Mouse (Mus musculus): ENCODE results near the gene Irgc1. TPM values are rescaled to one million over a fixed set of nuclear protein-coding genes. Genes with fewer than 3 reads are reported as not detected.

The Irgc1 gene
- polyA plus RNA-seq, 1 experiment from 2014 or later = not detected

DNA sequence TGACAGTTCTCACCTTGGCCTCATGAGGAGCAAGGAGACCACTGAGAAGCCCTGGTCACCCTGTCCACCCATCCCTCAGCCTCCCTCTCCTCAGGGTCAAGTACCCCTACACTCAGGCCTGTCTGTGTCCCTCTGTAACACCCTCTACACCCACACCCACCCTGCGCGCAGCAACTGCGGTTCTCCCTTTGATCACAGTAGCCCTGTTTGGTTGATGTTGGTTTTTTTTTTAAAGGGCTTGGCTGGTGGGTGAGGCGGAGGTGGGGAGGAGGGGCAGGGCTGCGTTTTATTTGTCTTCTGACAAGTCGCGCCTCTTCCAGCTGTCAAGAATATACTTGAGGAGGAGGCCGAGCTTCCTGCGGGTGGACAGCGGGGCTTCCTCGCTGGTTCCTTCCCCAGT is 20.4 kb downstream of the Irgc1 start:
- no peaks in the 10 kb centered on the region for H3K4me1 ChIP-seq
- 0 out of 2 replicates have a peak, but pooled peaks cover 4% of the 10 kb centered on the region for H3K9me3 ChIP-seq
- no peak for ATAC-seq (ENCODE audit: insufficient number of reproducible peaks, insufficient read depth, low FRiP score, low TSS enrichment, low read depth)
- H3K4me2 ChIP-seq = no peak overlapping the region
- no peak overlapping the region for H3K4me3 ChIP-seq
- H3K27me3 ChIP-seq = peaks cover 20% of the 10 kb centered on the region
- no peak overlapping the region for H3K27ac ChIP-seq
- no peaks in the 10 kb centered on the region for H3K36me3 ChIP-seq
- WGBS = 68% methylated on average over 11 of the region's 11 CpGs
- no peak overlapping the region for H3K9ac ChIP-seq

- Histone ChIP-seq H3K9ac (no peak overlapping the region), H3K27me3 (peaks cover 20% of the 10 kb centered on the region), H3K9me3 (0 out of 2 replicates have a peak, but pooled peaks cover 4% of the 10 kb centered on the region), H3K36me3 (no peaks in the 10 kb centered on the region), H3K4me1 (no peaks in the 10 kb centered on the region), H3K4me3 (no peak overlapping the region), H3K27ac (no peak overlapping the region), H3K4me2 (no peak overlapping the region)
- no peak for ATAC-seq (ENCODE audit: insufficient number of reproducible peaks, insufficient read depth, low FRiP score, low TSS enrichment, low read depth)
- 94% methylated on average over 15 of the region's 15 CpGs for WGBS
Measured at GRCm38 (mm10) chr7:24430551-24431345, 21.3 kb downstream of the Irgc1 start.

DNA sequence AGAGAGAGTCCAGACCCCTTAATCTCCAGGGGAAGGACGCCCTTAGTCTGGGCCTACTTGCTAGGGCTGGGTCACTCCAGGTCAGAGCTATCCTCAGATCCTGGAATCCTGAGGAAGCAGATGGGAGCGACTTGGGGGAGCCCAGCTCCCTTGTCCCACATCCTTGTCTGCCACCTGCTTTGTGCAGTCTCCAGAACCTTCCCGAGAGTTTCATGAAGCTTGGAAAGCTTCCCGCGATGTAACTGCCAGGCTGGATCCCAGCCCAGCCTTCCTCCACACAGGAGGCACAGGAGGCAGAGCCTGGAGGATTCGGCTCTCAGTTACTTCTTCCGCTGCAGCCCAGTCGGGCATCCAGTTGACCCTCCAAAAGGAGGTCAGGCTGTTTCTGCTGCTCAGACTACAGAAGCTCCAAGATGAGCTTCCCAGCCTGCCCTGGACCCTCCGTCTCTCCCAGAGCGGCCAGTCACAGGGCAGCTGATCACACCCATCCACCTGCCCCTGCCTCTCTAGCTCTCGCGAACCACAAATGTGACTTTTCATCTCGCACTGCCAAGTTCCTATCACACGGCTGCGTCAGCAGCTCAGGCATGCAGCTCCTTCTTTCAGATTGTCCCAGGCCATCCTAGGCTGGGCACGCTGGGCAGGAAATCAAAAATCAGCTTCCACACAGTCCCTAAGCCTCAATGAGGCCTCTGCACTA is 22.5 kb downstream of the Irgc1 start:
- 73% methylated on average over 16 of the region's 16 CpGs for WGBS
- Histone ChIP-seq H3K36me3 (no peaks in the 10 kb centered on the region), H3K4me3 (no peak overlapping the region), H3K9ac (no peak overlapping the region), H3K27me3 (peaks cover 20% of the 10 kb centered on the region), H3K9me3 (0 out of 2 replicates have a peak, but pooled peaks cover 4% of the 10 kb centered on the region), H3K27ac (no peak overlapping the region), H3K4me2 (no peak overlapping the region), H3K4me1 (no peaks in the 10 kb centered on the region)
- ATAC-seq (ENCODE audit: insufficient number of reproducible peaks, insufficient read depth, low FRiP score, low TSS enrichment, low read depth) = no peak

GRCm38 (mm10) chr7:24428725-24429124 is 23.4 kb downstream of the Irgc1 start:
- Histone ChIP-seq H3K9me3 (0 out of 2 replicates have a peak, but pooled peaks cover 4% of the 10 kb centered on the region), H3K4me2 (no peak overlapping the region), H3K36me3 (0 out of 2 replicates have a peak, but pooled peaks cover under 1% of the 10 kb centered on the region), H3K4me3 (no peak overlapping the region), H3K9ac (no peak overlapping the region), H3K27ac (no peak overlapping the region), H3K4me1 (no peaks in the 10 kb centered on the region), H3K27me3 (peaks cover 18% of the 10 kb centered on the region)
- ATAC-seq (ENCODE audit: insufficient number of reproducible peaks, insufficient read depth, low FRiP score, low TSS enrichment, low read depth) = no peak
- 82% methylated on average over 5 of the region's 5 CpGs for WGBS

GRCm38 (mm10) chr7:24427168-24427567 is 24.9 kb downstream of the Irgc1 start:
- WGBS = 95% methylated on average over 8 of the region's 8 CpGs
- no peak overlapping the region for H3K4me3 ChIP-seq
- H3K4me2 ChIP-seq = no peak overlapping the region
- peaks cover 3% of the 10 kb centered on the region for H3K27me3 ChIP-seq
- 0 out of 2 replicates have a peak, but pooled peaks cover under 1% of the 10 kb centered on the region for H3K9me3 ChIP-seq
- H3K27ac ChIP-seq = no peak overlapping the region
- no peak for ATAC-seq (ENCODE audit: insufficient number of reproducible peaks, insufficient read depth, low FRiP score, low TSS enrichment, low read depth)
- H3K9ac ChIP-seq = no peak overlapping the region
- peaks cover 12% of the 10 kb centered on the region for H3K36me3 ChIP-seq
- no peaks in the 10 kb centered on the region for H3K4me1 ChIP-seq

GRCm38 (mm10) chr7:24425919-24426318 is 26.2 kb downstream of the Irgc1 start:
- 78% methylated on average over 9 of the region's 9 CpGs for WGBS

DNA sequence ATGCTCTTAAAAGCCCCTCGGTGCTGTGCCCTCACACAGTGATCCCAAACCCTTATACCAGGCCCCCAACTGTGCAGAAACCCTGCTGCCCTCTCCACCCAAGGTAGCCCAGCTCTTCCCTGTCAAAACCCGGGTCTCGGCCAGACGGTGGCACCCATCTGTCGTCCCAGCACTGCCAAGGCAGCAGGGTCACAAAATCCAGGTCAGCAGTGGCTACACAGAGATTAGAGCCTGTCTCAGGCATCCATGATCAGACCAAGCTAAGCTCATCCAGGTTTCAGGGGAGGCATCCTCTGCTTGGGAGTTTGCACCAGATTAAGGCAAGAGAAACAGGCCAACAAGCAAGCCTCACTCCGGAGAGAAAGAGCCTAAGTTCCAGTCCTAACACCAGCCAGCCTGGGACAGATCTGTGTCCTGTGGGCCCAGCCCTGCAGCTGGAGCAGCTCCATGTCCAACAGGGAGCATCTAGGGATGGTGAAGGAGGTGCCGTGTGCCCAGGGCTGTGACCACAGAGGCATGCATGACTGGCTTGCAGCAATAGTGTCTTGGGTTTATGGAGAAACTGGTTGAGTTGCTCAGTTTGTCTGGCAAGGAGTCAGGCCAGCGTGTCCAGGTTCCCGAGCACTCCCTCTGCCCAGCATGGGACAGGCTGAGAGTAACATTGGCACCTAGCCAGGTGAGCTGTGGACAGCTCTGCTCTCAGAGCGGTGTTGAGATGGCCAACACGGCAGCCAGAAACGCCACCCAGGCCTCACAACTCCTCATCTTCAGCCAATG is 28.0 kb downstream of the Irgc1 start:
- Histone ChIP-seq H3K4me2 (no peak overlapping the region), H3K9me3 (no peaks in the 10 kb centered on the region), H3K4me3 (no peak overlapping the region), H3K27ac (no peak overlapping the region), H3K36me3 (peaks cover 39% of the 10 kb centered on the region), H3K4me1 (no peaks in the 10 kb centered on the region), H3K9ac (0 out of 2 replicates have a peak overlapping the region, but pooled peaks have one; percentile 6), H3K27me3 (no peaks in the 10 kb centered on the region)
- ATAC-seq (ENCODE audit: insufficient number of reproducible peaks, insufficient read depth, low FRiP score, low TSS enrichment, low read depth) = no peak
- WGBS = 83% methylated on average over 12 of the region's 12 CpGs

More at GRCm38 (mm10) chr7:24425919-24426318, 26.2 kb downstream of the Irgc1 start:
- Histone ChIP-seq H3K4me3 (no peak overlapping the region), H3K9me3 (no peaks in the 10 kb centered on the region), H3K4me1 (no peaks in the 10 kb centered on the region), H3K36me3 (peaks cover 23% of the 10 kb centered on the region), H3K27me3 (no peaks in the 10 kb centered on the region), H3K27ac (no peak overlapping the region), H3K4me2 (no peak overlapping the region), H3K9ac (no peak overlapping the region)
- ATAC-seq (ENCODE audit: insufficient number of reproducible peaks, insufficient read depth, low FRiP score, low TSS enrichment, low read depth) = no peak

- 89% methylated on average over 15 of the region's 15 CpGs for WGBS
- Histone ChIP-seq H3K9ac (0 out of 2 replicates have a peak overlapping the region, but pooled peaks have one; percentile 6), H3K4me1 (no peaks in the 10 kb centered on the region)
Measured at GRCm38 (mm10) chr7:24423107-24423763, 28.9 kb downstream of the Irgc1 start.

GRCm38 (mm10) chr7:24422251-24422650 is 29.8 kb downstream of the Irgc1 start:
- H3K27me3 ChIP-seq = no peaks in the 10 kb centered on the region
- H3K36me3 ChIP-seq = peaks cover 44% of the 10 kb centered on the region
- H3K4me3 ChIP-seq = no peak overlapping the region
- H3K4me1 ChIP-seq = no peaks in the 10 kb centered on the region
- no peak overlapping the region for H3K4me2 ChIP-seq
- no peaks in the 10 kb centered on the region for H3K9me3 ChIP-seq
- H3K27ac ChIP-seq = no peak overlapping the region
- H3K9ac ChIP-seq = no peak overlapping the region
- no peak for ATAC-seq (ENCODE audit: insufficient number of reproducible peaks, insufficient read depth, low FRiP score, low TSS enrichment, low read depth)
- 79% methylated on average over 8 of the region's 8 CpGs for WGBS

More at GRCm38 (mm10) chr7:24423107-24423763, 28.9 kb downstream of the Irgc1 start:
- peaks cover 40% of the 10 kb centered on the region for H3K36me3 ChIP-seq
- no peak overlapping the region for H3K4me2 ChIP-seq
- no peak overlapping the region for H3K4me3 ChIP-seq
- no peaks in the 10 kb centered on the region for H3K9me3 ChIP-seq
- ATAC-seq (ENCODE audit: insufficient number of reproducible peaks, insufficient read depth, low FRiP score, low TSS enrichment, low read depth) = no peak
- no peak overlapping the region for H3K27ac ChIP-seq
- H3K27me3 ChIP-seq = no peaks in the 10 kb centered on the region

DNA sequence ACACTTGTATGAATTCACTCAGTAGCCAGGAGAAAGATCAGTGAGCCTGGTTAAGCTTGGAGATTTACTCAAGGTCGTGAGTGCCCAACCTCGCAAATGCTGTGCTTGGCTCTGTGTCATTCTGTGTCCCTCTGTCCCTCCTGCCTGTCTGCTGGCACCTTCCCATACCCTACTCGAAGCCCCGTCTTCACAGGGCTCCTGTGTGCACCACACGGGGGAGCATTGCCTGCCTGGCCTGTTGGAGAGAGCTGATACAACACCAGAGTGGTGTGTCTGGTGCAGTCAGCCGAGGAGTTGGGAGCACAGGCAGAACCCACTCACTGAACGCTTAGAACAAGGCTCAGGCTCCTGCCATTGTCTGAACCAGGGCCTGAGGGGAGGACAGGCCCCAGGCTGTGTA is 30.4 kb downstream of the Irgc1 start:
- Histone ChIP-seq H3K4me1 (no peaks in the 10 kb centered on the region), H3K27ac (no peak overlapping the region), H3K36me3 (peaks cover 50% of the 10 kb centered on the region), H3K9ac (no peak overlapping the region), H3K9me3 (no peaks in the 10 kb centered on the region), H3K4me2 (no peak overlapping the region), H3K4me3 (no peak overlapping the region), H3K27me3 (no peaks in the 10 kb centered on the region)
- 81% methylated on average over 7 of the region's 7 CpGs for WGBS
- ATAC-seq (ENCODE audit: insufficient number of reproducible peaks, insufficient read depth, low FRiP score, low TSS enrichment, low read depth) = no peak

DNA sequence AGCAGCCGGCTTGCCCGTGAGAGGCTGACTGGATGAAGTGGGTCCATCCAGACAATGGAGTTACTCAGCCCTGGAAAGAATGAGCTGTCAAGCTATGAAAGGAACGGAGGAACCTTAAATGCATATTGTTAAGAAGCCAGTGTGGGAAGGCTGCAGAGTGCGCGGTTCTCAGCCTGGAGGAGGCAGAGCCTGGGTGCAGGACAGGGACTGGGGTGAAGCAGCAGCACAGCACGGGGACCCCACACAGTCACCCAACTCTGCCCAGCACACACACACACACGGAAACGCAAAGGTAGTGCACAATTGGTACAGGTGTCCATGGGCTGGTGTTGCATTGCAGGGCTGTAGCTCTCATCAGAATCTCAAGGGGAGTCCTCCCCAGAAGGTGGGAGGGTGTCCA is 32.5 kb downstream of the Irgc1 start:
- no peak overlapping the region for H3K4me2 ChIP-seq
- H3K4me3 ChIP-seq = no peak overlapping the region
- H3K9me3 ChIP-seq = no peaks in the 10 kb centered on the region
- no peak for ATAC-seq (ENCODE audit: insufficient number of reproducible peaks, insufficient read depth, low FRiP score, low TSS enrichment, low read depth)
- WGBS = 89% methylated on average over 8 of the region's 8 CpGs
- no peak overlapping the region for H3K27ac ChIP-seq
- H3K27me3 ChIP-seq = no peaks in the 10 kb centered on the region
- H3K36me3 ChIP-seq = peaks cover 56% of the 10 kb centered on the region
- no peak overlapping the region for H3K9ac ChIP-seq
- H3K4me1 ChIP-seq = no peaks in the 10 kb centered on the region

All from embryonic facial prominence, embryonic 13.5 days (tissue).